Mouse (Mus musculus) spleen, adult 2 months (tissue): ENCODE measurements at regions not wholly inside any gene's neighbourhood (a gene's known extent, or its start where the extent isn't known, plus 50 kb on each side); places are given as distances from the start of the nearest gene placed in this dataset.
A peak's percentile ranks its signal among the peaks of the same experiment; 100 is the strongest.

Experiments
- CTCF ChIP-seq: fragments of 200-500 bp; IDR thresholded peaks from 2 replicates; pipeline ENCODE4 v1.5.1; 2011; ENCODE audit warnings: mild to moderate bottlenecking, inconsistent platforms; ENCODE audit not compliant: insufficient read depth, insufficient read length, insufficient replicate concordance; ENCODE audit errors: extremely low read depth
- POLR2A ChIP-seq: fragments of 200-500 bp; IDR thresholded peaks from 2 replicates; pipeline ENCODE4 v1.6.1; 2011; ENCODE audit warnings: low read depth, low read length, inconsistent platforms

DNA sequence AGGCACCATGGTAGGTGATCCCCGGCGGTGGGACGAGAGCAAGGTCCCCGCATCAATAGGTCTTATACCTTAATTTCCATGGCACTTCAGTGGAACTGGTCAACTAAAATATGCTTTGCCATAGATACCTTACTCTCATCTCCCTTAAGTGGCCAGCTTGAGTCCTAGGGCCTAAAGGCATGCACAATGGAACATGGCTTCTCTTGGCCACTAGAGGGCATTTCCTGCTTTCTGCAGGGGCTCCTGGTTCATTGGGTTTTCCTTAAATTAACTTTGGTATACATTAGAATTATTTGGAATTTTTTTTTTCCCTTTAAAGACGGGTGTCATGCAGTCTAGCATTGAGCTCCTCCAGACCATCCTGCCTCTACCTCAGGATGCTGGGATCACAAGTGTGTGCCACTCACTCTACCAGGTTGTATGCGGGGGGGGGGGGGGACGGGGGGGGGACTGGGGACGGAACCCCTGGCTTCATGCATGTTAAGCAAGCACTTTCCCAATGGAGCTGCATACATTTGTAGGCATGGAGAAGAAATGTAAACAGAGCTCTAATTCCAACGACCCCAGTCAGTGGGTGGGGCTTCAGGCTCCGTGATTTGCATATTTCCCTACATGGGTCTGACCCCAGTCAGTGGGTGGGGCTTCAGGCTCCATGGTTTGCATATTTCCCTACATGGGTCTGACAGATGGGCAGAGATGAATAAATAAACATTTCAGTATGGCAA is 113.4 kb upstream of the Cpm start:
- TF ChIP-seq POLR2A (no peak), CTCF (peak; percentile 46; the same call in 1 of the 2 replicates)
